Mouse (Mus musculus) WW6 (cell line): Measurements from ENCODE around the gene Tut7.
"Not testable (repeated sequence)": the region's sequence is repeated elsewhere in the genome, so short reads cannot be mapped to it uniquely, and the experiment has no call there.

Experiments used
- DNase-seq: peaks from one replicate; pipeline ENCODE4 v3.0.0-alpha.2; 2013; ENCODE audit warnings: low read depth, low spot score

The Tut7 gene

DNA sequence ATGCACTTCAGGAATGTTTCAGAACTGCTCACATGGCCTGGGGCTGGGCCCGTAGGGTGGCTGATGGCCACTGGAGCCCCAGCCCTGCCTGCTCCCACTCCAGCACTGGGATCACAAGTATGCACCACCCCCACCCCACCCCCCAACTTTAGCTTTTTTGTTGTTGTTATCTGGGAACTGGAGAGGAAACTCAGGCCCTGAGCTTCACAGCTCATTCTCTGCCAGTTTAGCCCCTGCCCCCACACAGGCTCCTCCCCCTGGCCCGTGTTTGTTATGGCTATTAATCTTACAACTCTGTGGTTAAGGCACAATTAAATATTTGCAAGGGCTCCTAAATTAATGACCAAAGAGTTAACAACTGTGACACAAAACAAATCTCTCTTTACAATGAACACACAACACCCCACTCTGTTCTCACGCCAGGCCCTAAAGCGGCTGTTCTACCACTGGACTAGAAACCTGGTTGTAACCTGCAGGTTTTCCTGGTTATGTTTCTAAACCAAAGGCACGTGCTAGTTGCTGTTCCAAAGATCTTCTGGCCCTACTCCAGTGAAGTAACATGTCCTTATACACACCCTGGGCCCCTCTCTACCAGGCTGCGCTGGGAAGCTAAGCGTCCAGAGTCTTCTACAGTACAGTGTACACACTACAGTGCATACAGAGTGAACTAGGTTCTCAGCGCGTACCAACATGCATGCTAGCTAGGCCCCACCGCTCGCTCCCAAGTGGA lies 56.0 kb downstream of the Tut7 start:
- DNase-seq, result no peak

- no peak for DNase-seq
Measured at GRCm38 (mm10) chr13:59762791-59763190, 60.2 kb downstream of the Tut7 start.

DNA sequence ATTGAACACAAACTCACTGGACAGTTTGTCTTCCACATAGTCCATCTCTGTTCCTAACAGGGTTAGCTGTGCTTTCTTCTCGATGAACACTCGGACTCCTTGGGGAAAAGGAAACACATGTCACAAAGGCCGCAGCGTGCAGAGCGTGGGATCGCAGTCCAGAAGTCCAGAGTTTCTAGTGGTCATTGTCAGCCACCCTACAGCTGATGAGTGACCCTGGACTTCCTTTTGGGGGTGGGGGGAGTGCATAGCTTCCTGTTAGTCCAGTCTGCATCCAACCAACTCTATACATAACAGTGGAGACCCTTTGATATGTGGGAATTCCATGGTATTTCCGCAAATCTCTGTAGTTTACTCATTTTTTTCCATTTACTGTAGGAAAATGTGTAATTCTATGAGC lies 66.0 kb downstream of the Tut7 start:
- DNase-seq, result no peak

GRCm38 (mm10) chr13:59750310-59750709 lies 72.6 kb downstream of the Tut7 start:
- no peak for DNase-seq

GRCm38 (mm10) chr13:59746711-59747110 lies 76.2 kb downstream of the Tut7 start, which contains the start of gene 1700014D04Rik:
Gene 1700014D04Rik, minus strand, starts transcription at chr13:59746752.
- DNase-seq, result no peak

DNA sequence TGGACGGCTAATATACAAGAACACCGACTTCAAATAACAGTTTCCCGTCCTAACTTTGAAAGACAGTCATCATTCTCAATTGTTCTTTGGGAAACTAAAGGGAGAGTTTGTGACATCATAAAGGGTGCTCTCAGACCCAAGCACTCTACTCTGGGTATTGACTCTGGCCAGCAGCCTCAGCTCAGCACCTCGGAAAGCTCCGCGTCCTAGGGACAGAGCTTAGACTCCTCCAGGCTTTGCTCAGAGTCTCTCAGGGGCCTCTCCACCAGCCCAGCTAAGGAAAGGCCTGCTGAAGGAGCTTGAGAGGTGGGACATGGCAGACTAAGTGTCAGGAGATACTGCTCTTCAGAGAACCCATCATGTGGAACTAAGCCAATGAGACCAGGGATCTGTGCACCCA lies 76.8 kb downstream of the Tut7 start:
- DNase-seq, result no peak

DNA sequence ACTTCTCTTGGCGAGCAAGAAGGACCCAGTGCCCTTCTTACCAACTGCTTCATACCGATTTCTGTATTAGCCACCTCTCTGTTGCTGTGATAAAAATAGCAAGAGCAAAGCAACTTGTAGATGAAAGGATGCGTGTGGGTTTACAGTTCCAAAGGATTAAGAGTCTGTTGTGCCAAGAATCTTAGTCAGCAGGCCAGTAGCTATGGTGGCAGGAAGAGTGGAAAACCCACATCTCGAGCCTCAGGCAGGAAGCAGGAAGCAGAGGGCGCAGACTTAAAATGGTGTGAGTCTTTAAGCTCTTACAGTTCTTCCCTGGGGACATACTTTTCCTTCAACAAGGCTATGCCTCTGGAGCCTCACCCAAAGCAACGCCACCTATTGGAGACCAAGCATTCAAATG lies 77.5 kb downstream of the Tut7 start:
- DNase-seq, result no peak

GRCm38 (mm10) chr13:59741697-59742096 lies 81.2 kb downstream of the Tut7 start:
- DNase-seq, result no peak

GRCm38 (mm10) chr13:59741096-59741495 lies 81.9 kb downstream of the Tut7 start:
- no peak for DNase-seq

DNA sequence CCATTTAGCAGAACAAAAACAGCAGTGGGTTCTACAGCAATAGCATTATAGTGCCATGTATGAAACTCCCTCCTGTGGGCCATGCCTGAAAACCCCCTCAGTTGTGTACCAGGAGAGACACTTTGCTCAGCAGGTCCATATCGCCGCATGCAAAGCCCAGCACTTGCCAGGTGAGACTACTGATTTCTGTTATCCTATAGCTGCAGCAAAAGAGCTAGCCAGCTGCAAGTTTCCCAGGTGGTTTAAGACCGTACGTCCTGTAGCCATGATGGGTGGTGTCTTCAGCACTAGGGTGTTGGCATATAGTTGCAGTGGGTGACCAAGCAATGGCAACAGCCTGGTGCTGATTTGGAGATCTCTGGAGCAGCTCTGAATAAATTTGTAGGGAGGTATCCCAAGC lies 83.5 kb downstream of the Tut7 start:
- no peak for DNase-seq

GRCm38 (mm10) chr13:59738455-59738854 lies 84.5 kb downstream of the Tut7 start:
- no peak for DNase-seq

DNA sequence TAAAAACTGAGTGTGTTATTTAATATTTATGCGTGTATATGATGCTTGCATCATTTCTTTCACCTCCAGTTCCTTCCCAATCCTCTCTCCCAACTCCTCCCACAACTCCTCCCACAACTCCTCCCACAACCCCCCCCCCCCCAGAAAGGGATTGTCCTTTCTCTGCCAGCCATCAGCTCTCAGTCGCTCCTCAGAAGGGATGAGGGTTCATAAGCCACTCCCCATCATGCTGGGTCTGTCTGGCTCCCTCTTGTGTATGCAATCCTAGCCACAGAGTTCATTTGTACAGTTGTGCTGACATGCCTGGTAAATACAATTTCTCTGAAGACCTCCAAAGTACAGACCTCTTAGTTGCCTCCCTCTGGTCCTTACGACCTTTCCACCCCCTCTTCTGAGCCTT lies 87.8 kb downstream of the Tut7 start:
- no peak for DNase-seq

- not testable (repeated sequence) for DNase-seq
Measured at GRCm38 (mm10) chr13:59734347-59734746, 88.6 kb downstream of the Tut7 start.

GRCm38 (mm10) chr13:59733936-59734335 lies 89.0 kb downstream of the Tut7 start:
- no peak for DNase-seq

GRCm38 (mm10) chr13:59731652-59732051 lies 91.3 kb downstream of the Tut7 start, which contains the start of gene Spata31d1d:
Gene Spata31d1d, minus strand, starts transcription at chr13:59731752.
- no peak for DNase-seq

GRCm38 (mm10) chr13:59728378-59729093 lies 94.4 kb downstream of the Tut7 start:
- peak; percentile 57 for DNase-seq

- DNase-seq, result no peak
Measured at GRCm38 (mm10) chr13:59726139-59726867, 96.6 kb downstream of the Tut7 start.

GRCm38 (mm10) chr13:59722089-59722488 lies 100.9 kb downstream of the Tut7 start:
- not testable (repeated sequence) for DNase-seq
